Mouse (Mus musculus): ENCODE measurements around the gene Eif2b5.
"Not testable (repeated sequence)": the region's sequence is repeated elsewhere in the genome, so short reads cannot be mapped to it uniquely, and the experiment has no call there.

Gene Eif2b5

DNA sequence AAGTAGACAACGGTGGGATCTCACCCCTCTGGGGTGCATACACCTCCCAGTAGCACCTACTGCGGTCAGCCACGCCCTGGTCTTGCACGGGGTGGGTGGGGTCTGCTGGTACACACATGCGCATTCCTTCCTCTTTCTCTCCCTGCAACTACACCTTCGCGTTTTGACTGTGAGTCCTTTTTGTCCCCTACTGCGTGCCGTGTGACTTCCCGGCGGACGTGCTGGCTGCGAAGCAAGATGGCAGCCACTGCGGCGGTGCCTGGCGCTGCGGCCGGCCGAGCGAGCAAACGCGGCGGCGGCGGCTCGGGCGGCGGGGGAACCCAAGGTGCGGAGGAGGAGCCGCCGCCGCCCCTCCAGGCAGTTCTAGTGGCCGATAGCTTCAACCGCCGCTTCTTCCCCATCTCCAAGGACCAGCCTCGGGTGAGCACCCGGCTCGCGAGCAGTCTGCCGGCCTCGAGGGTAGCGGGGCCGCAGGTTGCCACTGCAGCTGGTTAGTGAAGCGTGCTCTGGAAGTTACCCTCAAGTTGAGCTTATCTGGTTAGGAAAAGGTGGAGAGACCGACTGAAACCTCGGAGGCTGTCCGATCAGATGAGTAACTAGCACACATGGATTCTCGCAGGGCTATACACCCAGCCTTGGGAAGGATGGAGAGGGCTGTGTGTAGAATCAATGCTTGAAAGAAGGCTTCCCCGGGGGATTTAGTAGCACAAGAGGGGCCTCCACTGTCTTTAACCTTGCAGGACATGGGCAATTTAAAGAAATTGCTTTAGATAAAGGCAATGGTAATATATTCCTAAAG lies at the start of gene Eif2b5:
Eif2b5 (plus strand) TSS at position 141 of the 799 bp plus-strand sequence.
- DNase-seq (ENCODE audit: low read depth): peak; percentile 92

DNA sequence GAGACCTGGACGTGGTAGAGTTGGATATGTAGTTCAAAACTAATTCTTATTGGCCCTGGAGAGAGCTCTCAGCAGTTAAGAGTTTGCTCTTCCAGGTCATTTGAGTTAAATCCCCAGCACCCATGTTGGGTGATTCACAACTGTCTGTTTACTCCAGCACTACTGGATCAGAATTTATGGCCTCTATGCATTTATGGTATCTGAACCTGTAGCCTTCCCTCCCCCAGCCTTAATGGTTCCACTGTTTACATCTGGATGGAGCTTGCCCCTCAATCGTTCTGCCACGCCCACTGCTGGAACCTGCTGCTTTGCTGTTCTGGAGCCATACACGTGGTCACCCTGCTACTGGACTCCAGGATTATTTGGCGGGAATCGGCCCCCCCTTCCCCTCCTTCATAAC lies 46.8 kb upstream of the Eif2b5 start:
- DNase-seq (ENCODE audit: low read depth): no peak

DNA sequence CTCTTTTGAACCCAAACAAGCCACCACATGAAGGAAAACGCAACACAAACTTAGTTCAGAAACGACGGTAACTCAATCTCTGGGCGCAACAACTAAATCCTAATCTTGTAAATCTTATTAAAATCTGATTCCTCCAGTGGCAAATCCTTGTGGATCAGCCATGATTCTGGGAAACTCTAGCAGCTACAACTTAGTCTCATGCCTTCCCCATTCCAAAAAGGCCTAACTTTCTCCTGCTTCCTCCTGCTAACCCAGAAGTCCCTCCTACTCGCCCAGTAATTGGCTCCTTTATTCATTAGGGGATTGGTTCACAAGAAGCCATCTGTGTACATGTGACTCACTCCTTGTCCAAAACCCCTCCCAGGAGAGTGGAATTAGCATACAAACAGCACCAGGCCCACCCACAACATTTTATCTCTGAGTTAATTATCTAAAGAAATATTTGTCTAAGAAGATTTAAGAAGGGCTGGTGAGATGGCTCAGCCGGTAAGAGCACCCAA lies 44.4 kb upstream of the Eif2b5 start:
- no peak for DNase-seq (ENCODE audit: low read depth)

DNA sequence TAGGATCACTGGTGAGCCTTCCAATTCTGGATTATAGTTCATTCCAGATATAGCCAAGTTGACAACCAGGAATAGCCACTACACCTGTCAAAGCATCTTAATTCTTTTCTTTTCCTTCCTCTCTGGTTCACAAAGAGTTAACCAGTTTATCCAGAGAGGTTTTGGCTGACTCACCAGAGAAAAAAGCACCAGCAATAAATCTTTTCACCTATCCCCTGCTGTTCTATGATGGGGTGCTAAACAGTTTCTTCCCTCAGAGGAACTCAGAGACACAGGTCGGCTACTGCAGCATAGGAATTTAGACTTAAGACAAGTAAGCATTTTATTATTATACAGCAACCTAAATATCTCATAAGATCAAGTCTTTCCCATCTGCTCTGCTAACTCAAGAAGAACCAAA lies 42.5 kb upstream of the Eif2b5 start:
- DNase-seq (ENCODE audit: low read depth): no peak

DNA sequence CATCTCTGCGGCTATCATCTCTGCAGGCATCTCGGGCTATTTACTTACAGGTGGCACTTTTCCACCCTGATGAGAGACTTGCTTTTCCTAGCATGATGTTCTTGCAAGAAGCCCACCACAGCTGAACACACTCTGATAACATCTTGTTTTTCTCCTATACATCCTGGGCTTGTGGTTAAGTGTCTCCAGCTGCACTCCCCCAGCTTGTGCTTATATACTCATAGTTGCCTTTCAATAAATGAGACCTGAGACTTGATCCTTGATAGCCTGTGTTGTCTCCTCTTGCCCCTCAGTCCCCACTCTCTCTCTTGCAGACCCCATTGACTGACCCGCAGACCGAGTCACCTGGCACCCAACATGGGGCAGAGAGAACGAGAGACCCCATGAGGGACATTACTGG lies 39.9 kb upstream of the Eif2b5 start:
- DNase-seq (ENCODE audit: low read depth): not testable (repeated sequence)

DNA sequence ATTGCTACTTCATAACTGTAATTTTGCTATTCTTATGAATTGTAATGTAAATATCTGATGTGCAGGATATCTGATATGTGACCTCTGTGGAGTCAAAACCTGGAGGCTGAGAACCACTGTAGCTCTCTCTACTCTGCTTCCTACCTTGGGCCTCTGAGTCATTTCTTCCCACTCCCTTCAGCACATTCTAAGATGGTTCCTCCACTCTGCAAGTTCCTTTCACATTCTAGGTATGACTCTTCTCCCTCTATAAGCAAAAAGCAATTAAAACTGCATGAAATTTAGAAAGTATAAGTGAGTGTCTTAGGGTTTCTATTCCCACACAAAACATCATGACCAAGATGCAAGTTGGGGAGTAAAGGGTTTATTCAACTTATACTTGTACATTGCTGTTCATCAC lies 33.9 kb upstream of the Eif2b5 start:
- DNase-seq (ENCODE audit: low read depth): no peak

DNA sequence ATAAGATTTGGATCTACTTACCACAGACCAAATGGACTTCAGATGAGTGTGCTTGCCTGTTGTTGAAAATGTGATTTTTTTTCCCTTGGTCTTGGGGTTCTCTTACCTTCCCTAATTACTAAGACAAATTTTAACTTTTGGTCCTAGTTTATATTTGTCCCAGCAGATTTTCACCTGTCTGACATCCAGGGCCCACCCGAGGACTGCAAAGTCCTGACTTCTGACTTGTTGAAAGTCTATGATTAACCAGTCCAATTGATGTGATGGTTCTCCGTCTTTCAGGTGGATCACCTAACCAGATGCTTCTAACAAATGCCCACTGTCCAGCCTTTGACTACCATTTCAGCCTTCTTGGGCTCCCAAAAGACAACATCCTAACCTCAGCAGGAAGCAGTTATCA lies 27.6 kb upstream of the Eif2b5 start:
- DNase-seq (ENCODE audit: low read depth): no peak

DNA sequence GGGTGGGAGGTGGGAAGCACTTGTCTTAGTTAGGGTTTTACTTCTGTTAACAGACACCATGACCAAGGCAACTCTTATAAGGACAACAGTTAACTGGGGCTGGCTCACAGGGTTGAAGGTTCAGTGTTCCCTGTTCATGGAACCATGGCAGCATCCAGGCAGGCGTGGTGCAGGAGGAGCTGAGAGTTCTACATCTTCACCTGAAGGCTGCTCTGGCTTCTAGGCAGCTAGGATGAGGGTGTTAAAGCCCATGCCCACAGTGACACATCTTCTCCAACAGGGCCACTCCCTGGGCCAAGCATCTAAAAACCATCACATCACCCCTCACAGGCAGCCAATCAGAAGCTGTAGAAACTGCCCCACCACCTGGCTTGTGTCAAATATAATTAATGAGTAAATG lies 26.9 kb upstream of the Eif2b5 start:
- no peak for DNase-seq (ENCODE audit: low read depth)

DNA sequence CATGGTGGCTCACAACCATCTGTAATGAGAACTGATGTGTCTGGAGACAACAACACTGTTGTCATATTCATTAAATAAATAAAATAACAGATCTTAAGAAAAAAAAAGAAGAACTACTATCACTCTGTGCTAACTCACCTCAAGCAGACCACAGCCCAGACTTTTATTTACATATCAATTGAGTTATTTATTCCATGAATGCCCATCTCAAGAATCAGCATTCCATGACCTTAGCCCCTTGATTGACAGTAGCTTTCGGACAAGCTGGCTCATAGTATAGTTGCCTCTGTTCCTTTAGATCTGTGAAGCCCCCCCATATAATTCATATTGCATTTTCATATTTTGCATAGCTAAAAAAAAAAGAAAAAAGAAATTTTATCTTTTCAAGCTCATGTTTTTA lies 24.9 kb upstream of the Eif2b5 start:
- no peak for DNase-seq (ENCODE audit: low read depth)

DNA sequence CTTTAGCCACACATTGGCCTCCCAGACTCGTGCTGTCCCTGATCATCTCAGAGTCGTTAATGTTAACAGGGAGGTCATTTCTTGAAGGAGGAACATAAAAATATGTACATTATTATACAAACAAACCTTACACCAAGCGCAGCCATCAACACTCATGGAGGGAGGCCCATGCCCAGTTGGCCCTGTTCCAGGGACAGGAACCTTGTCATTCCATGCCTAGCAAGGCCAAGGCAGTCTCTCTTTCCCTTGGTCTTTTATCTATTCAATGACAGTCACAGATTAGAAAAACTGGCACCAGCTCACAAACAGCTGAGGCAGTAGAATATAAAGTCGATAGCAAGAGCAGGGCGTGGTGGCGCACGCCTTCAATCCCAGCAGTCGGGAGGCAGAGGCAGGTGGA lies 24.4 kb upstream of the Eif2b5 start:
- DNase-seq (ENCODE audit: low read depth): no peak

DNA sequence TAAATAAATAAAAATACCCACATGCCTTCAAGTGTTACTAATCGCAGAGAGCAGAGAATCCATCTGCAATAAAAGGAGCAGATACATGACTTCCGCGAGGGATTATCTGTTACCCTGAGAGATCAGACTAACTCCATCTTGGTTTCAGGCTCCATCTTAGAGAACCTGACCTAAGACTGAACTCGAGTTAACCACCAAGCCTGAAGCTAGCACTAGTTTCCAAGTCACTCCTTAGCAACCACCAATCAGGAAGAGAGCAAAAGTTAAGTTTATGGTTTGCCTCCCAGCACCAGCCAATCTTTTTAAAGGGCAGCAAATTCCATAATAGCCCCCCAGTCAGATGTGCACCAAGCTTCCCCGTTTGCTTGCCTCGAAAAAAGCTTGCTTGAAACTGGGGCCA lies 23.8 kb upstream of the Eif2b5 start:
- no peak for DNase-seq (ENCODE audit: low read depth)

DNA sequence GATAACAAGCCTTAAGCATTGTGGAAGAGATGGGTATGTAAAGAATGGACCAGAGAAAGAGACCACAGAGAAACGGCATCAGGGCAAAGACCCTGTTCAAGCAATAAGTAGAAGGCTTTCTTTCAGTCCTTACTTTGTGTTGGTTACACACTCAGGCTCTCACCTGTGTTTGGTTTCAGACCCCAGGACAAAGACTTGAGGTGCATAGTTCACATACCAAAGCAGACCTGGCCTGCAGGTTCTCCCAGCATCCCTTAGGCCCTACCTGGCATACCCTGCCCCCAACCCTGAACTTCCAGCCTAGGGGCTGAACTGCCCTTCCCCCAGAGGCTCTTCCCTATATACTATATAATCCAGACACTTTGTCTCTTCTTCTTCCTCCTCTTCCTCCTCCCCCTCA lies 23.3 kb upstream of the Eif2b5 start:
- DNase-seq (ENCODE audit: low read depth): no peak

DNA sequence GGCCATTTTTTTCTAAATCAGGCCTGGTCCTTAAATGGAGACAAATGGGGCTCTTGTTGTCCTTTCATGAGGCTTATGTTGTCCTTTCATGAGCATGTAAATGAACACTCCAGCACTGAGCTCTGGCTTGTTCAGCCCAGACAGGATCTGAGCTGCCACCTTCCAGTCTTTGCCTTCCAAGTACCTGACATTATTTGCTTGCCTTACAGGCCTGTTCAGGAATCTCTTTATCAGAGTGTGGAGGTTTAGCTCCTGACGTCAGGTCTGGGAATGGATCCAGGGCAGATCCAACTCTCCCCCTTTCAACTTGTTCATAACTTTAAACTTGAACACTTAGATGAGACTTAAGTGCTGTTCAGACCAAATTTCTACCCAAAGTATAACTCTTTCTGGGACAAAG lies 21.8 kb upstream of the Eif2b5 start:
- DNase-seq (ENCODE audit: low read depth): no peak

DNA sequence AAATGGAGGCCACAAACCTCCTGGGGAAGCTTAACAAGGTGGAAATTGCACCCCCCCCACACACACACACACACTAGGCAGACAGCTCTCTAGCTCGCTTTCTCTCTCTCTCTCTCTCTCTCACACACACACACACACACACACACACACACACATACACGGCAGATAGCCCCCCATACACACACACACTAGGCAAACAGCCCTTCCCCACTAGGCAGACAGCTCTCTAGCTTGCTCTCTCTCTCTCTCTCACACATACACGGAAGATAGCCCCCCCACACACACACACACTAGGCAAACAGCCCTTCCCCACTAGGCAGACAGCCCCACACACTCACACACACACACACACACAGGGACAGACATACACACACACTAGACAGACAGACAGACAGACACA lies 21.3 kb upstream of the Eif2b5 start:
- DNase-seq (ENCODE audit: low read depth): no peak

DNA sequence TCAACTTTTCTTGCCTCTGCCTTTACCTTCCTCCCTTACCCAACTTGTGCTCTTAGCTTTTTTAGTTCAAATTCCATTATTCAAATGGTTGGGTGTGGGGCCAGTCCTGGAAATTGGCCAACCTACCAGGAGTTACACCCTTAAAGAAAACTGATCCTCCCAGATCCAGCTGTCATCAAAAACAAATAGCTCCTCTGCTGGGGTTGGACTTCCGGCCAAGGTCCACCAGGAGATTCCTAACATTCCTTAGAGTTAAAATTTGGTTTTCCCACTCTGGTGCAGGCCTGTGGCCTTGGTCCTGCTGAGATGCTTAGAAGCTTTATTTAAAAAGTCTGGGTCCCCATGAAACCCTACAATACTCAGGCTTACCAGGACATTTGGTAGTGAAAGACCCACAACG lies 20.1 kb upstream of the Eif2b5 start:
- no peak for DNase-seq (ENCODE audit: low read depth)

DNA sequence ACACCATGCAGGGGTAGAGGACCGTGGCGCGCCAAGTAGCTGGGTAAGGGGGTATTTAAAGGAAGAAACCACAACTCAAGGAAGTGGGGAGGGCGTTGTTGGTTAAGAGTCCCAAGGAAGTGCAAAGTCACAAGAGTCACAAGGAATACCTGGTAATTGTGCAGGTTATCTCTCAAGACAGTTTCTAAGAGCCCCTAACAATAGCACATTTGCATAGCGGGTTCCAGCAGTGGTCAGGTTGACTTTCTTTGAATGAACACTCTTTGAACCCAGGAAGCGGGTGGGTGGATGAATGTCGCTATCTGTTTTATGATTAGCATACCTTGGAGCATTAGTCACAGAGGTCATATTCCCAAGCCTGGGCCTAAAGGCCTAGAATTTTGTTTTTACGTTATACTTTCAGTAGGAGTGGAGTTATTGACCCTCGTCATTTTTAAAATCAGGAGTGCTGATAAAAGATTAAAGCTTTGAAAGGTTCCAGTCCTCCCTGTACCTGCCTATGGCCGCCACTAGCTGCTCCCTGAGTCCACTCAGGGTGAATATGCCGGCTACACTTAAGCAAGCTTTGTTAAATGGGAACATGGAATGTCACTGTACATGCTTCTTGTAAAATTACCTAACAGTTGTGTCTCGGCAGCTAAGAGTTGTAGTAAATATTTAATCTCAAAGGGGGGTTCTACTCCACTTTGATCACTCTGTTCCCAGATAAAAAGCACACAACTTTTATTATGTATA lies 19.4 kb upstream of the Eif2b5 start:
- not testable (repeated sequence) for DNase-seq (ENCODE audit: low read depth)

DNA sequence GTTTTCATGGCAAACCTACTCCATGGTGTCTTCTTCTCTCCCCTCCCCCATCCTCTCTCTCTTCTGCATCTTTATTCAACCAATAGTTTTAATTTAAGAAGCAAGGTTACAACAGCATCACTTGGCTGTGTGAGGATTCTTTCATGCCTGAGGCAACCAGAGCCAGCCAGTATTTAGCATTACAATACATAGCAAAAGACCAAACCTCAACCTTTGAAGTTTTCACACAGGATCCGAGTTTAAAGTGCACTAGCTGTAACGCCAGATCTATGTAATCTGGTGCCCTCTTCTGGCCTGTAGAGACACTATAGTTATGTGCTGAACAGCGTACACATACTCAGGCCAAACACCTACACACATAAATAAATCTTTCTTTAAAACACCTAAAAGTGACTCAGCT lies 18.5 kb upstream of the Eif2b5 start:
- peak; percentile 61 for DNase-seq (ENCODE audit: low read depth)

DNA sequence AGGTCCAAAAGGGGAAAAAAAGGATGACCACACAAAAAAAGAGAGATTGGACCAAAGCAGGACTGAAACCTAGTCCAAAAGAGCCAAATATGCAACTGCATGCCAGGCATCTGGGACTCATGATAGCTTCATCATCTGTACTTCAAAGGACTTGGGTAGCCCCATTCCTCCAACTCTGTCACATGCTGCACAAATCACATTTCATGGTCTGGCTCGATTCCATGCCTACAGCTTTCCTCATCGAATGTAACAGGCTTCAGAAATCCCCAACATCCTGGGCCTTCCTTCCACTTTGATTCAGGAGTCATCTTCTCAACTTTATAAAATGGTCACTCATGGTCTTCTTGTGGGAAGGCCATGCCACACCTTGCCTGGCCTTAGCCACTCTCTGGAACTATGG lies 16.9 kb upstream of the Eif2b5 start:
- DNase-seq (ENCODE audit: low read depth): no peak

DNA sequence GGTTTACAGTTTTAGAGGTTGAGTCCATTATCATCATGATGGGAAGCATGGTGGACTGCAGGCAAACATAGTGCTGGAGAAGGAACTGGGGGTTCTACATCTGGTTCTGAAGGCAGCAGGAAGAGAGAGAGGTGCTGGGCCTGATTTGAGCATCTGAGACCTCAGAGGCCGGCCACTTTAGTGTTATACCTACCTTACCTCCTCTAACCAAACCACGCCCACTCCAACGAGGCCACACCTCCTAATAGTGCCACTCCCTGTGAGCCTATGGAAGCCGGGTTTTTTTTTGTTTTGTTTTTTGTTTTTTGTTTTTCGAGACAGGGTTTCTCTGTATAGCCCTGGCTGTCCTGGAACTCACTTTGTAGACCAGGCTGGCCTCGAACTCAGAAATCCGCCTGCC lies 14.9 kb upstream of the Eif2b5 start:
- DNase-seq (ENCODE audit: low read depth): not testable (repeated sequence)

DNA sequence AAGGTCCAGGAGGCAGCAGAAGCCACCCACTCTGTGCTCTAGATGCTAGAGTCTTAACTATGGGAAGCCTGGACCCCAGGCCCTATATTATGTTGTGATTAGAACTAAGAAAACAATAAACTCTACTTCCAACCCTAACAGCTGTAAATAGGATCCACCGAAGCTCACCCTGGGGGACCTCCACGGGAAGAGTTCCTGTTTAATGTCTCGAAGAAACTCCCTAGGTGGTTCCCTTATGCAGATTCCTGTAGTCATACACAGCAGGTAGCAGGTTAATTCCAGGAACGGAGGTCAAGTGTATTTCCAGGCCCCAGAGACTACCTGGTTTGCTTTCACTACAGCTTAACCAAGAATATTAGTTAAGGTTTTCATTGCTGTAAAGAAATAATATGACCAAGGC lies 13.6 kb upstream of the Eif2b5 start:
- no peak for DNase-seq (ENCODE audit: low read depth)

DNA sequence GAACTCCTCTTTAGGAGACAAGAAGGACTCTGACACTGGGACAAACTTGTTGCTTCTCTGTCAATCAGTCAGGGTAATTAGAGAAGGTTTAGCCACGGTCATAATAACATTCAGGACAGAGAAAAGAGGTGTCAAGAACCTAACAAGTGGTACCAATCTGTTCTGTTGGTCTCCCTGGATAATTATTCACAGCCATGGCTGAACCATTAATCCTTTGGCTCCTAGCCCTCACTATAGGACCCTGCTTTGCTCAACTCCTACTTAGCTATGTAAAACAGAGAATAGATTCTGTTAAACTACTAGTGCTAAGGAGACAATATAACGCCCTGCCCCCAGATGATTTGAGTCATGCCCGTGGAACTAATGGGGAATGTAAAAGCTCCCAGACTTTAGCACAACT lies 12.6 kb upstream of the Eif2b5 start:
- DNase-seq (ENCODE audit: low read depth): no peak

DNA sequence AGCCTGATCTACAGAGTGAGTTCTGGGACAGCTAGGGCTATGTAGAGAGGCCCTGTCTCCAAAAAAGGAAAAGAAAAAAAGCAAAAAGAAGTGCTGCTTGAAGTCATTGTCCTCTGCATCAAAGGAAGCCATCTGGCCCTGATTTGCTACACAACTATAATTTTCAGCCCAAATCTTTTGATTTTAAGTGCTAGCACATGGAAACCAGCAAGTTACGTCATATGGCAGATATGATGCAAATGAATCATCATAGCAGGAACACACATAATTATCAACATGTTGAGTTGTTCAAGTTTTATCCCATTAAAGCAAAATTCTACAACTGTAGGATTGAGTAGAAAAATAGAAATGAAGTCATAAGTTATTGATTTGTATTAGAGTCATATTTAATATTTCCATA lies 10.5 kb upstream of the Eif2b5 start:
- no peak for DNase-seq (ENCODE audit: low read depth)

DNA sequence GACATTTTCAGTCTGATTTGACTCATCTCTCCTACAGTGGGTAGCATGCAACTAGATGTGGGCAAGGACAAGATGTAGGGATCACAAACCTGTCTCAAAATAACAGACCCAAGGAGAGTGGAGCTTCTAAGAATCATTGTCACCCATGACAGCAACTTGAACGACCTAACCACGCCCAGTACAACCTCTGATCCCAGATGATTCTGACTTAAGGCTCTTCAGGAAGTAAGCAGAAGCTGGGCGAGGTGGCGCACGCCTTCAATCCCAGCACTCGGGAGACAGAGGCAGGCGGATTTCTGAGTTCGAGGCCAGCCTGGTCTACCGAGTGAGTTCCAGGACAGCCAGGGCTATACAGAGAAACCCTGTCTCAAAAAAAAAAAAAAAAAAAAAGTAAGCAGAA lies 9.9 kb upstream of the Eif2b5 start:
- not testable (repeated sequence) for DNase-seq (ENCODE audit: low read depth)

DNA sequence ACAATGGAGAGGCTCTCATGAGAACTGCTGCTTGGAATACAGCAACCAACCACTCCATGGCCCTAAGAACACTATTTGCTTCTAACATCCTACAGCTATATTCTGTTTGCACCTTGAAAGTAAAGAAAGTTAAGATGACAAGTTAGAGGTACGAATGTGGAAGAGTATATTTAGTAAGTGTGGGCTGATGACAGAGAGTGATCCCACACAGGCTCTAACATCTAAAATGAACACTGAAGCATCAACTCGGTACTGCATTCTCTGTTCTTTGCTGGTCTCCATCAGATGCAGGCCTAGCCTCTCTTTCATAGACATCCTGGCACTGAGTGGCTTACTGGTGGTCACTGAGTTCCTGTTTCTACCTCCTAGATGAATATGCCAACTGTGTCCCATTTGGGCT lies 9.4 kb upstream of the Eif2b5 start:
- DNase-seq (ENCODE audit: low read depth): no peak

Data from naive thymus-derived CD4-positive, alpha-beta T cell, adult 2 months (primary cell).